Mouse (Mus musculus) cerebellum, adult 2 months (tissue): ENCODE measurements at regions not wholly inside any gene's neighbourhood (a gene's known extent, or its start where the extent isn't known, plus 50 kb on each side); places are given as distances from the start of the nearest gene placed in this dataset.

ENCODE experiments used
- DNase-seq, 2 experiments: peaks; one replicate each; pipeline ENCODE4 v3.0.0; 2021
- H3K27ac ChIP-seq: fragments of 200-500 bp; 2 replicates; pipeline ENCODE4 v1.5.1; 2012; ENCODE audit warnings: low read length, control low read depth, inconsistent platforms; ENCODE audit not compliant: insufficient read depth
- H3K27me3 ChIP-seq: fragments of 200-500 bp; 2 replicates; pipeline ENCODE4 v1.6.1; 2012; ENCODE audit warnings: inconsistent platforms, mild to moderate bottlenecking, low read length, moderate library complexity; ENCODE audit not compliant: control insufficient read depth, insufficient read depth
- H3K4me1 ChIP-seq: fragments of 200-500 bp; 2 replicates; pipeline ENCODE4 v1.6.1; 2011; ENCODE audit warnings: low read length; ENCODE audit not compliant: control insufficient read depth, insufficient read depth
- H3K4me3 ChIP-seq: fragments of 200-500 bp; replicated peaks from 2 replicates; pipeline ENCODE3; 2011; ENCODE audit warnings: mild to moderate bottlenecking, low read depth, low read length, control low read depth; ENCODE audit not compliant: insufficient read depth
- CTCF ChIP-seq: fragments of 200-500 bp; IDR thresholded peaks from 2 replicates; pipeline ENCODE4 v1.5.1; 2011; ENCODE audit warnings: low read depth, mild to moderate bottlenecking, control low read depth, low read length, moderate library complexity, borderline replicate concordance; ENCODE audit not compliant: insufficient read depth
- POLR2A ChIP-seq: fragments of 200-500 bp; IDR thresholded peaks from 2 replicates; pipeline ENCODE4 v1.6.1; 2011; ENCODE audit warnings: low read length, control low read depth, borderline replicate concordance; ENCODE audit not compliant: insufficient read depth
- WGBS: fragments of 180-500 bp; shearing (Covaris S2); methylation state at CpG from one replicate; pipeline ENCODE4 v1.1.7; 2018; 5-methylcytosine and 5-hydroxymethylcytosine counted together

DNA sequence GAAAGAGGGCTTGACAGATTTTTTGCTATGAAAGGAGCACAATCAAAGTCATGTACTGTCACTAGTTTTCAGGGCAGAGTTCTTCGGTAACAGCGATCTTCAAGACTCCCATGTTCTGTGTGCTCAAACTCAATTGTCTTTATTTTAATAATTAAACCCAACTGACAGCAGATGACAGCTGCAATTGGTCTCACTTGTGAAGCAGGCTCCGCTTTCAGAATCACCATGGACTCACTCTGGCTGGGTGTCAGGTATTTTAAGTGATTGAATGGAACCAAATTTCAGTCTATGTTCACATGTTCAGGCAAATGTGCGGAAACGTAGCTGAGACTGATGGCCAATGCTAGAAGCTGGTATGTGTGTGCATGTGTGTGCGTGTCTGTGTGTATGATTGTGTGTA, 489.7 kb downstream of the Kcnj2 start:
- no peak for DNase-seq
- no peak overlapping the region for H3K27ac ChIP-seq

DNA sequence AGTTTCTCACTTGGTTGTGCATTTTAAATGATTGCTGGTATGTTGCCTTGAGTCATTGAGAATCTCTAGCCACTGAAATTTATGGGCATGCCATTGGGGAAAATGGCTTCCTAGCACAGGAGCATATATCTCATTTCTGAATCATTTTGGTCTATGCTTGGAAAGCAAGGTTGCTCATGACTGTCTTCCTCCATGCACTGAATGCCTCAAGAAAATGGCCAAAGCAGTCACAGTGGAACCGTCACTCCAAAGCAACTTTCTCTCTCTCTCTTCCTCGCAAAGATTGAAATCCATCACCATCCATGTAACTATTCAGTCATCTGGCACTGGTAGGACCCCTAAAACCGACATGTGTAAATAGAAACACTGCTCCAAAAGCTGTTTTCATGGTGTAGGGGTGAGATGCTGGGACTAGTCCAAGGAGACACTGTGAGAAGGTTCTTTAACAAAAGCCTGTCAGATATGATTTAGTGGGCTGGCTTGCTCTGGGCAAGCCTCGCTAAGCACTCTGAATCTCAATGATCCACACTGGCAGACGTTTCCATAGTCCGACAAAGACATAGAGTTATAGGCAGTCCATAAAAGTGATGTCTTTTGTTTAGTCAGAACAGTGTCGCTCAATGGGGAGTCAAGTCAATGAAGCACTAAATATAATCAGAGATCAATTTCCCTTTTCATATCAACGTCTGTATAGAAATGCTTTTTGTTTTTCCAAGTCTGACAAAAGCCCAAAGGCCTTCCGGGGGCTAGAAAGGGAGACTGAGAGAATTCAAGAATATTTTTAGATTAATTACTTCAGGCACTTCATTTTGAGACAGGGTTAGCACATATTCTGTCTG, 492.6 kb downstream of the Kcnj2 start:
- Histone ChIP-seq H3K4me1 (no peaks in the 10 kb centered on the region), H3K27me3 (no peaks in the 10 kb centered on the region), H3K27ac (no peak overlapping the region), H3K4me3 (no peak overlapping the region)
- TF ChIP-seq CTCF (no peak), POLR2A (no peak)
- DNase-seq, result no peak
- 30% methylated on average over 9 of the region's 9 CpGs for WGBS

More for the DNA sequence above, 489.7 kb downstream of the Kcnj2 start:
- TF ChIP-seq POLR2A, result no peak
- no peak for TF ChIP-seq CTCF
- Histone ChIP-seq H3K4me3 (no peak overlapping the region), H3K27me3 (no peaks in the 10 kb centered on the region), H3K4me1 (no peaks in the 10 kb centered on the region)
- 26% methylated on average over 6 of the region's 6 CpGs for WGBS

DNA sequence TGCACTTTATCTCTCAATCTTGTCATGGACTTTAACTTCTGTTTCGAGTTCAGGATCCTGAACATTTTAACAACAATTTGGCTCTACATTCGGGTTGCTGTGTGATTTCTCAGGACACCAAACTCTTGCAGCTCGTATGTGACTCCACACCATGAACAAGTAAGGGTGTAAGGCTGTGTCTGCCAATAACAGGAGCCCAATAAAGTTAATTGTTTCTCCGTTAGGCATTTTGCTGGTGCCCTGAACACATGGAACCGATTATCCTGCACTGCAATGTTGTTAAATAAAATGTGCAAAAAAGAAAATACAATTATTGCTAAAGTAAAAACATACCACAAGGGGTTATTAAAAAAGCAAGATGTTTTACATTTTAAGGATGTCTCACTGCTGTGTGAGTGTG, 497.2 kb downstream of the Kcnj2 start:
- H3K27ac ChIP-seq, result no peak overlapping the region
- no peak for DNase-seq
- no peak overlapping the region for H3K4me3 ChIP-seq
- H3K27me3 ChIP-seq, result no peaks in the 10 kb centered on the region; the same call in 1 of the 2 replicates
- WGBS, result 52% methylated on average over 5 of the region's 5 CpGs
- no peak for TF ChIP-seq POLR2A
- TF ChIP-seq CTCF, result no peak
- no peaks in the 10 kb centered on the region for H3K4me1 ChIP-seq

DNA sequence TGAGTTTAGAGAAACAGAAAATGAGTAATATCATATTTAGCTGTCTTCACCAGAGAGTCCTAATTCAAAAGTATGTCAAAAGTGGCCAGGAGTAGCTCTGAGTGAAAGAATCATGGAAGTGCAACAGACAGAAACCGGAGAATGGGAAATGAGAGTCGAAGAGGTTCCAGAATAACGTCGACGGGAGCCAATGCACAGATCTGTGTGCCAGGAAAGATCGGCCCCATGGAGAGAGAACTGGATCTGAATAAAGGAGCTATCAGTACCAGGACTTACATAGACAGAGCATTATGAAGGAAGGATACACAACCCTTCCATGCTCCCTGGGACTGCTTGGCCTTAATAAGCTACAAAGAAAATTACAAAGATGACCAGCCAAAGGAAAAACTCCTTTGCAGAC, 502.1 kb downstream of the Kcnj2 start:
- Histone ChIP-seq H3K4me1 (no peaks in the 10 kb centered on the region), H3K27me3 (no peaks in the 10 kb centered on the region; the same call in 1 of the 2 replicates), H3K4me3 (no peak overlapping the region), H3K27ac (no peak overlapping the region)
- WGBS, result 6% methylated on average over 6 of the region's 6 CpGs
- TF ChIP-seq POLR2A (no peak), CTCF (no peak)
- DNase-seq, result no peak

DNA sequence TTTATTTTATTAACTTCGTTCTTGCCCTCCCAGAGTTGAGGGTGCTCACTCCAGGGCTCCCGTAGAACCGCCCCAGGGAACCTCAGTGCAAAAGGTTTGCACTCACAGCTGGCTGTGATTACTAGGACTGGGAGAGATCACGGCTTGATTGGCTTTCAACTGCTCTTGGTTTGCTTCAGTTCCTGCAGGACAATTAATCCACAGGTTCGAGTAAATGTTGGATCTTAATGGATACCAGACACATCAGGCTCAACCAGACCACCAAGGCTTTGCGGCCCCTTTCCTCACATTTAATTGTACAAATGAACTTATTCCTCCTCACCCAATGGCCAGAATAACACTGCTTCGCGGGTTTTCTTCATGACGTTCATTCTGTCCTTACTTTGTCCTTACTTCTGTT, 502.9 kb downstream of the Kcnj2 start:
- no peaks in the 10 kb centered on the region for H3K4me1 ChIP-seq
- WGBS, result 87% methylated on average over 9 of the region's 9 CpGs
- DNase-seq, result no peak
- TF ChIP-seq CTCF (no peak), POLR2A (no peak)
- no peak overlapping the region for H3K4me3 ChIP-seq
- H3K27ac ChIP-seq, result no peak overlapping the region
- H3K27me3 ChIP-seq, result no peaks in the 10 kb centered on the region; the same call in 1 of the 2 replicates

DNA sequence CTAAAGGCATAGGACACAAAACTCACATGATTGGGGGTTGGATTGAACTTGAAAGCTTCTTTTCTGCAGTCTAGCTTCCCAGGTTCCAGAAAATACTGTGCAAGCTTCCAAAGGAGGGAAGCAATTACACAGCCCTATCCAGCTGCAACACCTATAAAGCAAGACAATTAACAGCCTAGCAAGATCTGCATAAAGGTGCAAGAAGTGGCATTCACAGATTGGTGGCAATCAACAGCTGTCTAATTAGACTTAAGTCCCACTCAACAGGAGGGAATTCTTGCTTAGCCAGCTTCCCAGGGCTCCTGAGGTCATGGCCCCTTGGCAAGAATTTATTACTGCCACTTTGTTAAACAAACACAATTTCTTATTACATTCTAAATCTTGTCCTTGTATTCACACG, 511.9 kb downstream of the Kcnj2 start:
- Histone ChIP-seq H3K27ac (no peak overlapping the region), H3K4me1 (no peaks in the 10 kb centered on the region), H3K4me3 (no peak overlapping the region), H3K27me3 (no peaks in the 10 kb centered on the region)
- DNase-seq, result no peak
- no peak for TF ChIP-seq POLR2A
- 25% methylated on average over 1 of the region's 1 CpGs for WGBS

DNA sequence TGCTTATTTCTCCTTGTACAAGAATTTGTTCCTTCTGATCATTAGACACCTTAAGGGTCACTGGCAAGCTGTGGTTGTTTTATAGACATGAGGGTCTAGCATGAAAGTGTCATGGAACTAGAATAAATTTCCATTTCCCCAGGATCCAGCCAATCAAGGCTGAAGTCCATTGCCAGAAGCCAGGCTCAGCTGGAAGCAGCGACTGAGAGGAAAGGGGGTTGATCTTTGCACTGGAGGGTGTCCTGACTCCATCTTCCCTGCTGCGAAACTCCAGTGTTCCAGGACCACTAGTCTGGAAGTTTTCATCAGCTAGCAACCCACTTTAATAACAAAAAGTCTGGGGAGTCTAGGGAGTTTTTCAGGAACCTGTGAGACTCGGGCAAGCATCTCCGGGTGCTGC, 517.0 kb downstream of the Kcnj2 start:
- DNase-seq, result no peak
- WGBS, result 72% methylated on average over 4 of the region's 4 CpGs
- Histone ChIP-seq H3K27me3 (no peaks in the 10 kb centered on the region), H3K4me1 (no peaks in the 10 kb centered on the region), H3K27ac (no peak overlapping the region), H3K4me3 (no peak overlapping the region)
- TF ChIP-seq POLR2A (no peak), CTCF (no peak)

DNA sequence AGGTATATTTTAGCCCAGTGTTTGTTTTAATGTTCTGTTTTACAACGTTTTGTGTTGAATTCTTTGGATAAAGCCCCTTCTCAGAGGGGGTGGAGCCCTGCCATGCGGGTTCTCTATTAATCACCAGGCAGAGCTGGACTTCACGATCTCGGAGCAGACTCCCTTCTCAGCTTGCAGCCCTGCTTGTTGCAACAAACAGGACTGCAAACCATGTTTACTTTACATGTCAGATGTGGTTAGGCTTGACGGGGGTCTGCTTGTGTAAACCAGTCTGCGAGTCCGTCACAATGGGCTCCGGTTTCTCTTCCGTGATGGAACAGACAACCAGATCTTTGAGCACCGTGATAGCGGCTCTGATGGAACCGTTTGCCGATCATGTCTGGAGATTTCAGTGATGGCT, 517.6 kb downstream of the Kcnj2 start:
- no peak overlapping the region for H3K4me3 ChIP-seq
- 82% methylated on average over 13 of the region's 13 CpGs for WGBS
- no peak for DNase-seq

More for the DNA sequence above, 517.6 kb downstream of the Kcnj2 start:
- Histone ChIP-seq H3K27me3 (no peaks in the 10 kb centered on the region), H3K27ac (no peak overlapping the region), H3K4me1 (no peaks in the 10 kb centered on the region)
- no peak for TF ChIP-seq CTCF
- no peak for TF ChIP-seq POLR2A
